Mouse (Mus musculus) embryonic fibroblast, embryonic 13.5 days (primary cell): Measurements from ENCODE around the gene Rundc1.

ENCODE experiments used
- CTCF ChIP-seq: IDR thresholded peaks from 2 replicates; pipeline ENCODE4 v1.5.1; 2011; ENCODE audit warnings: mild to moderate bottlenecking, control low read depth, low read length, moderate library complexity, borderline replicate concordance; ENCODE audit not compliant: insufficient read depth
- POLR2A ChIP-seq: IDR thresholded peaks from 2 replicates; pipeline ENCODE4 v1.6.1; 2011; ENCODE audit warnings: low read depth, mild to moderate bottlenecking, control low read depth, low read length, moderate library complexity

GRCm38 (mm10) chr11:101450394-101450793, 25.5 kb downstream of the Rundc1 start:
- no peak for TF ChIP-seq POLR2A
- TF ChIP-seq CTCF: no peak
